Mouse (Mus musculus) myocyte (in vitro differentiated cells): ENCODE measurements around the gene Dnajc30. TPM values are rescaled to one million over a fixed set of nuclear protein-coding genes. Genes with fewer than 3 reads are reported as not detected.
"Not testable (repeated sequence)": the region's sequence is repeated elsewhere in the genome, so short reads cannot be mapped to it uniquely, and the experiment has no call there.

Experiments used
- H3K27me3 ChIP-seq: one replicate; pipeline ENCODE4 v1.6.1; 2011; ENCODE audit not compliant: control insufficient read depth, insufficient read depth, insufficient read length
- H3K36me3 ChIP-seq: one replicate; pipeline ENCODE4 v1.6.1; 2011; ENCODE audit not compliant: control insufficient read depth, insufficient read depth
- H3K4me2 ChIP-seq: one replicate; pipeline ENCODE4 v1.6.1; 2011; ENCODE audit warnings: low read depth, control low read depth
- H3K4me3 ChIP-seq: one replicate; pipeline ENCODE4 v1.5.1; 2011; ENCODE audit warnings: mild to moderate bottlenecking, control low read depth, moderate library complexity
- H3K79me2 ChIP-seq: one replicate; pipeline ENCODE4 v1.6.1; 2011; ENCODE audit not compliant: control insufficient read depth, insufficient read depth
- H3ac ChIP-seq: one replicate; pipeline ENCODE4 v1.6.1; 2011; ENCODE audit not compliant: control insufficient read depth, insufficient read length
- CEBPB ChIP-seq: IDR thresholded peaks from 2 replicates; pipeline ENCODE4 v1.6.1; 2011; ENCODE audit warnings: mild to moderate bottlenecking, moderate library complexity; ENCODE audit not compliant: poor library complexity, insufficient read depth, severe bottlenecking
- E2F4 ChIP-seq: IDR thresholded peaks from one replicate; pipeline ENCODE4 v1.6.1; 2011; ENCODE audit warnings: mild to moderate bottlenecking, control low read depth, moderate library complexity; ENCODE audit not compliant: insufficient read depth
- MAX ChIP-seq: IDR thresholded peaks from one replicate; pipeline ENCODE4 v1.6.1; 2011; ENCODE audit warnings: low read depth, mild to moderate bottlenecking, control low read depth
- MYOD1 ChIP-seq, 3 experiments: IDR thresholded peaks; one replicate each; pipeline ENCODE4 v1.6.1; 2011; ENCODE audit warnings: control low read depth in 2 of 3, low read depth in 2 of 3, mild to moderate bottlenecking in 2 of 3, moderate library complexity in 1 of 3; ENCODE audit not compliant: insufficient read length in 2 of 3, control insufficient read depth in 1 of 3
- MYOG ChIP-seq, 3 experiments: IDR thresholded peaks; one replicate each; pipeline ENCODE4 v1.6.1; 2011; ENCODE audit warnings: control low read depth in 2 of 3, low read depth in 2 of 3, mild to moderate bottlenecking in 2 of 3; ENCODE audit not compliant: insufficient read length in 2 of 3, control insufficient read depth in 1 of 3, insufficient read depth in 1 of 3
- POLR2A ChIP-seq: IDR thresholded peaks from one replicate; pipeline ENCODE4 v1.6.1; 2011; ENCODE audit warnings: low read depth, mild to moderate bottlenecking, control low read depth, moderate library complexity; ENCODE audit not compliant: insufficient read length
- POLR2AphosphoS2 ChIP-seq: IDR thresholded peaks from one replicate; pipeline ENCODE4 v1.6.1; 2011; ENCODE audit warnings: low read depth, control low read depth; ENCODE audit not compliant: insufficient read length
- REST ChIP-seq: IDR thresholded peaks from one replicate; pipeline ENCODE4 v1.6.1; 2011; ENCODE audit warnings: mild to moderate bottlenecking, control low read depth, moderate library complexity; ENCODE audit not compliant: insufficient read depth, insufficient read length
- SRF ChIP-seq: IDR thresholded peaks from one replicate; pipeline ENCODE4 v1.6.1; 2011; ENCODE audit warnings: low read depth; ENCODE audit not compliant: control insufficient read depth, insufficient read length
- TCF12 ChIP-seq: IDR thresholded peaks from one replicate; pipeline ENCODE4 v1.6.1; 2011; ENCODE audit warnings: mild to moderate bottlenecking, control low read depth; ENCODE audit not compliant: poor library complexity, insufficient read depth, severe bottlenecking
- TCF3 ChIP-seq: IDR thresholded peaks from one replicate; pipeline ENCODE4 v1.6.1; 2011; ENCODE audit warnings: low read depth, control low read depth; ENCODE audit not compliant: insufficient read length
- USF1 ChIP-seq: IDR thresholded peaks from one replicate; pipeline ENCODE4 v1.6.1; 2011; ENCODE audit warnings: low read depth, mild to moderate bottlenecking, control low read depth, moderate library complexity
- polyA plus RNA-seq: library from polyadenylated mRNA; unstranded; fragments of >200 nt; fragmentation: generic; extraction: Trizol; gene quantifications from one replicate; pipeline ENCODE4 v1.2.1, GENCODE M21; 2012; ENCODE audit warnings: missing spikeins

The Dnajc30 gene
- polyA plus RNA-seq, 1 experiment, result 31.6 TPM

DNA sequence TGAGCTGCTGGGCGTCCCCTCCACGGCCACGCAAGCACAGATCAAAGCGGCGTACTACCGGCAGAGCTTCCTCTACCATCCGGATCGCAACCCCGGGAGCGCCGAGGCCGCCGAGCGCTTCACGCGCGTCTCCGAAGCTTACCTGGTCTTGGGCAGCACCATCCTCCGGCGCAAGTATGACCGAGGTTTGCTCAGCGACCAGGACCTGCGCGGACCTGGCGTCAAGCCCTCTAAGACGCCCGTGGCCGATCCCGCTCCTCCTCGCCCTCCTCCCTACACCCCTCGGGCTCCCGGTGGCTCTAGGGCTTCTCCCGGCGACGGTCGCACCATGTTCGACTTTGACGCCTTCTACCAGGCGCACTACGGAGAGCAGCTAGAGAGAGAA, 372 bp downstream of the Dnajc30 start:
- H3K4me3 ChIP-seq, result peak overlapping the region; percentile 95
- H3K4me2 ChIP-seq, result peak overlapping the region; percentile 90
- H3K79me2 ChIP-seq, result no peaks in the 10 kb centered on the region
- H3K27me3 ChIP-seq, result no peaks in the 10 kb centered on the region
- peaks cover 12% of the 10 kb centered on the region for H3K36me3 ChIP-seq
- H3ac ChIP-seq, result peak overlapping the region; percentile 58
- TF ChIP-seq MYOD1 (IDR thresholded peaks at IDR 0.05; ENCODE audit: control insufficient read depth in 1 of 3, insufficient read length in 2 of 3, low read depth in 2 of 3), result no peak
- TF ChIP-seq POLR2A, result no peak
- TF ChIP-seq MYOG (IDR thresholded peaks at IDR 0.05; ENCODE audit: control insufficient read depth in 1 of 3, insufficient read depth in 1 of 3, insufficient read length in 2 of 3, low read depth in 2 of 3), result no peak
- TF ChIP-seq USF1, result no peak
- TF ChIP-seq SRF, result no peak
- no peak for TF ChIP-seq MAX
- TF ChIP-seq TCF3, result no peak
- no peak for TF ChIP-seq E2F4
- no peak for TF ChIP-seq REST
- no peak for TF ChIP-seq CEBPB
- no peak for TF ChIP-seq POLR2AphosphoS2
- TF ChIP-seq TCF12, result no peak

- H3K4me2 ChIP-seq, result peak within 1 kb of the TSS; percentile 90
- H3ac ChIP-seq, result peak within 1 kb of the TSS; percentile 58
- not testable (repeated sequence) for H3K36me3 ChIP-seq, H3K27me3 ChIP-seq, H3K79me2 ChIP-seq
- H3K4me3 ChIP-seq, result peak within 1 kb of the TSS; percentile 95
Measured at GRCm38 (mm10) chr5:135064909-135065446, 976 bp downstream of the Dnajc30 start, which contains the start of gene Bud23. Bud23 (minus strand) TSS chr5:135064959.

DNA sequence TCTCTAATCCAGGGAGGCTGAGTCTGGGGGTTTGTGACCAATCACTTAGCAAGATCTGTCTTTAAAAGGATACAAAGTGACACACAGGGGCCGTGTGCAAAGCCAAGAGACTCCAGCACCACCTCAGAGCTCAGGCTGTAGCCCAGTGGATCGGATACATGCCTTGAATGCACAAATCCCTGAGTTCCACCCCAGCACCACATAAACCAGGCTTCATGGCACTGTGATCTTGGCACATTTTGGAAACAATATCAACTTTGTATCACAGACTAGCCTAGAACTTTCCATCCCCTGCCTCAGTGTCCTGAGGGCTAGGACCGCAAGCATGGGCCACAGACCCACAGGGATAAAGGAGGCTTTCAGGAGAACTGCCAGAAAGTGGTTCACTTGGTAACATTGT, 2.0 kb downstream of the Dnajc30 start:
- H3K4me3 ChIP-seq, result no peak overlapping the region
- no peaks in the 10 kb centered on the region for H3K79me2 ChIP-seq
- H3K27me3 ChIP-seq, result no peaks in the 10 kb centered on the region
- TF ChIP-seq POLR2AphosphoS2, result no peak
- TF ChIP-seq TCF12, result no peak
- H3K36me3 ChIP-seq, result no peaks in the 10 kb centered on the region
- no peak overlapping the region for H3ac ChIP-seq
- H3K4me2 ChIP-seq, result no peak overlapping the region

DNA sequence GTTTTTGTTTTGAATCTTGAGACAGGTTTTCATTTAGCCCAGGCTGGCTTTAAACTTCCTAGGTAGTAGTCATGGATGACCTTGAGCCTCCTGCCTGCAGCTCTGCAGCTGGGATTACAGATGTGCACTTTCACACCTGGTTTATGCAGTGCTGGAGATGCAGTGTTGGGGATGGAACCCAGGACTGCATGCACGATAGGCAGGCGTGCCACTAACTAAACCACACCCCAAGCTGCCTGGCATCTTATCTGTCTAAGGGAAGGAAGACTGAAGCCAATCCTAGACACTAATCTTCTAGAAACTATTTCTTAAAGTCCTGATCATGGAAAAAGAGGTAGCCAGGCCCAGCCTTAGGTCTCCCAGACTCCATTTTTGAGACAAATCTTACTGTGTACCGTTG, 6.4 kb downstream of the Dnajc30 start:
- Histone ChIP-seq H3K4me3 (no peak overlapping the region), H3K4me2 (no peak overlapping the region), H3K79me2 (no peaks in the 10 kb centered on the region)

DNA sequence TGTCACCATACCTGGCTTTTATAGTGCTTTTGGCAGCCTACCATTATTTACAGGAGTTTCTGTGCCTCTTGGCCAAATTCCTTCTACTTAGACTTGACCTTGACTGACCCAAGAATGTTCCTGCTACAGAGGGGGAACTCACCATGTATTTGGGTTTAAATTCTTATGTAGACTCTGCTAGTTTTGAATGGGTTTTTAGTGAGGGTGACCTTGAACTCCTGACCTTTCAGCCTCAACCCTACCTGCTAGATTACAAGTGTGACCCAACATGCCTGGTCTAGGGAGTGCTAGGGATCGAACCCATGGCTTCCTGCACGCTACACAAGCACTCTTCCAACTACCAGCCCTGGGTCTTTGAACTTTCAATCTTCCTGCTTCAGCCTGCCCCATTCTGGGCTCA, 8.1 kb downstream of the Dnajc30 start:
- H3K4me3 ChIP-seq, result no peak overlapping the region
- no peaks in the 10 kb centered on the region for H3K36me3 ChIP-seq
- no peaks in the 10 kb centered on the region for H3K27me3 ChIP-seq
- H3ac ChIP-seq, result no peak overlapping the region
- no peak for TF ChIP-seq TCF12
- TF ChIP-seq MYOG (IDR thresholded peaks at IDR 0.05; ENCODE audit: control insufficient read depth in 1 of 3, insufficient read depth in 1 of 3, insufficient read length in 2 of 3, low read depth in 2 of 3), result no peak
- TF ChIP-seq SRF, result no peak
- TF ChIP-seq MYOD1 (IDR thresholded peaks at IDR 0.05; ENCODE audit: control insufficient read depth in 1 of 3, insufficient read length in 2 of 3, low read depth in 2 of 3), result no peak
- H3K79me2 ChIP-seq, result no peaks in the 10 kb centered on the region
- H3K4me2 ChIP-seq, result no peak overlapping the region

More for the DNA sequence above, 6.4 kb downstream of the Dnajc30 start:
- no peak overlapping the region for H3ac ChIP-seq
- H3K27me3 ChIP-seq, result no peaks in the 10 kb centered on the region
- TF ChIP-seq MYOD1 (IDR thresholded peaks at IDR 0.05; ENCODE audit: control insufficient read depth in 1 of 3, insufficient read length in 2 of 3, low read depth in 2 of 3) (no peak), USF1 (no peak), TCF12 (no peak), POLR2A (no peak), CEBPB (no peak), POLR2AphosphoS2 (no peak), MAX (no peak), MYOG (IDR thresholded peaks at IDR 0.05; ENCODE audit: control insufficient read depth in 1 of 3, insufficient read depth in 1 of 3, insufficient read length in 2 of 3, low read depth in 2 of 3) (no peak), E2F4 (no peak), SRF (no peak), TCF3 (no peak)
- no peaks in the 10 kb centered on the region for H3K36me3 ChIP-seq

DNA sequence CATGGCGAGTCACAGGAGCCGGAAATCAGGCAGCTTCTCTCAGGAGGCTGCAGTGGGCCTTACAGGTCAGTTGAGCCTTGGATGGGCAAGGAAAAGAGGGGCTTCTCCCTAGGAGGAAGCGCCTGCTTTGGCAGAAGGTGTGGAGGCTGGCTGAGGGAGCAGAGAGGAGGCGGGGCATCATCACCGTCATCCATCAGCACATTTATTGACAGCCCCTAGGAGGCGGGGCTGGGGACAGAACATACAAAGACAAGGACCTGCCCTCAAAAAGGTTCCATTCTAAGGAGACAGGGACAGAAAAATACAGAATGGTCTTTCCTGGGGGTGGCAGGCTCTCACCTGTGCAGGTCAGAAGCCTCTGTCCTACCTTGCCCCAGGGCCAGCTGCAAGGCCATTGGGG, 8.7 kb downstream of the Dnajc30 start:
- no peak overlapping the region for H3ac ChIP-seq

More for the DNA sequence above, 8.7 kb downstream of the Dnajc30 start:
- no peaks in the 10 kb centered on the region for H3K79me2 ChIP-seq
- TF ChIP-seq SRF, result no peak
- no peaks in the 10 kb centered on the region for H3K27me3 ChIP-seq
- H3K4me2 ChIP-seq, result no peak overlapping the region
- no peaks in the 10 kb centered on the region for H3K36me3 ChIP-seq
- H3K4me3 ChIP-seq, result no peak overlapping the region
